Mouse (Mus musculus): ENCODE data around the gene Dgkg.

Gene Dgkg

GRCm38 (mm10) chr16:22589619-22590018 lies 67.4 kb downstream of the Dgkg start:
- DNase-seq: no peak

DNA sequence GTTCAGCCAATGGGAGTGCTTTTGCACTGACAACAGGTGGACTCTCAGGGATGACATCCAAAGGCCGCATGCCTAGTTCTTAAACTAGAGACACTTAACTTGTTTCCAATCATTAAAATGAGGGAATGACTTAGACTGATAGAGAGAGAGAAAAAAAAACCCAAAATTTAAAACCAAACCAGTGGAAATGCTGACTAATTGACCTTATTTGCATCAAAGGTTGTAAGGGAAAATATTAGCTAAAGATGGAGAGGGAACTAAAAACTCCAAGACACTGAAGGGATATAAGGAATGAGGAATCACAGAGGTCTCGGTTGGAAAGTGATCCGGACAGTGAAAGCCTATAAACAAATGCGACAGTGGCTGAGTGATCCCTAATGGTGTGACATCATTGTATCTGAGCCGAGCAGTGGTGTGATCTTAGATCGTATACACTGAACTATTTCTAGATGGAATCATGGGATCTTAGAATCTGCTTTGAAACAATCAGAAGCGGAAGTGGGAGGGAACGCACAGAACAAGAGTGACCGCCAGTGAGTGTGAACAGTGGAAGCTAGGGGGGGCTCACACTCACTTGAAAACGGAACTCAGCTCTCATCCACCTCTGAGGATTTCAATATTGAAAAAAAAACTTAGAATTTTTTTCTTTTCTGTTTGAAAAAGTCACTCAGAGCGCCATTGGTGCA lies 70.7 kb downstream of the Dgkg start:
- DNase-seq: no peak

GRCm38 (mm10) chr16:22585523-22585922 lies 71.5 kb downstream of the Dgkg start:
- DNase-seq: no peak

GRCm38 (mm10) chr16:22583401-22583800 lies 73.6 kb downstream of the Dgkg start:
- DNase-seq: no peak

DNA sequence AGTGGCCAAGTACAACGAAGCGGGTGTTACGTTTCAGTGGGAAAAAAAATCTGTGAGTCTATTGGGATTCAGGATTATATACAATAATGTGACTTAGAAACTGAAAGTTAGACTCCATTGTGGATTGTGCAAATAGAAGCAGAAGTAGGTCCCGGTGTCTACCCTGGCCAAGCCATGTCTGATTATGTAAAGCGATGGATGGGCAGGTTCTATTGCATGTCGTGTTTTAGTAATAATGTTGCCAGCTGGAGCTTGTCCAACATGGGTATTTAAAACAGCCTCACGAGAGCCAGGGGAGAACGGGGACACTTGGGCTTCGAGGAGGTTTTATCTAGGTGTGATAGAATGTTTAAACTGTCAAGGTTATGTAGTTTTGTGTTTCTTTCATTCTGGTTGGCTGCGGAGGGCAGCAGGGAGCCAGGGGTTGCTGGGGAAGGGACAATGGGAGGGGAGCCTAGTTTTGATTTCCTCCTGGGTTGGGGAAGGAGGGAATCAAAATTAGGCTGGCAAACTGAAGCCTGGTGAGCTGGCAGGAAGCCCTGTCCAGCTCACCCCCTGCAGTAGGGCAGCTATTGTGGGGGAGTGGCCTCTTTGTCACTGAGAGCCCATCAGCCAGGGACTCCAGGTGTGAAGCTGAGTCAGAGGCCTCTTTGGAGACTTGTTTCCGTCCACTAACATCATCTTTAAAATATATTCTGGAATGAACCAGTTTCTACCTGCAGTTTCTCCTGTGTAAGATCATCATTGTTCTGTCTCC lies 74.7 kb downstream of the Dgkg start:
- peak; percentile 39 to 60 for DNase-seq

GRCm38 (mm10) chr16:22580103-22580502 lies 76.9 kb downstream of the Dgkg start:
- no peak for DNase-seq

DNA sequence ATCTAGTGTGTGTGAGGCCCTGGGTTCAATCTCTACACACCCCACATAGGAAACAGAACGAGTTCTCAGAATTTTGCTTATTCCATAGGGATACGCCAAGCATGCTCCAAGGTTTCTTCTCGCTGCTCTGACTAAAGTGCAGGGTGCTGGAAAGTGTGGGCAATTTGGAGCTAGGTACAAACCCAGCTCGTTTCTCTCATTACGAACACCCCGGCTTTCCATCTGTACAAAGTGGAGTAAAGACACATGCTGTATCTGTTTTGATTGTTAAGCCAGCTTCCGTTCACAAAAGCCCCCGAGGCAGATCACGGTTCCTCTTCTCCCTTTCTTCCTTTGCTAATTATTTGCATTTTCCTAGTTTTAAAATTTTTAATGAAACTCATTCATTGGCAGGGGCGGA lies 78.1 kb downstream of the Dgkg start:
- DNase-seq: no peak

GRCm38 (mm10) chr16:22577656-22578055 lies 79.4 kb downstream of the Dgkg start:
- no peak for DNase-seq

GRCm38 (mm10) chr16:22574164-22574563 lies 82.9 kb downstream of the Dgkg start:
- DNase-seq: no peak

DNA sequence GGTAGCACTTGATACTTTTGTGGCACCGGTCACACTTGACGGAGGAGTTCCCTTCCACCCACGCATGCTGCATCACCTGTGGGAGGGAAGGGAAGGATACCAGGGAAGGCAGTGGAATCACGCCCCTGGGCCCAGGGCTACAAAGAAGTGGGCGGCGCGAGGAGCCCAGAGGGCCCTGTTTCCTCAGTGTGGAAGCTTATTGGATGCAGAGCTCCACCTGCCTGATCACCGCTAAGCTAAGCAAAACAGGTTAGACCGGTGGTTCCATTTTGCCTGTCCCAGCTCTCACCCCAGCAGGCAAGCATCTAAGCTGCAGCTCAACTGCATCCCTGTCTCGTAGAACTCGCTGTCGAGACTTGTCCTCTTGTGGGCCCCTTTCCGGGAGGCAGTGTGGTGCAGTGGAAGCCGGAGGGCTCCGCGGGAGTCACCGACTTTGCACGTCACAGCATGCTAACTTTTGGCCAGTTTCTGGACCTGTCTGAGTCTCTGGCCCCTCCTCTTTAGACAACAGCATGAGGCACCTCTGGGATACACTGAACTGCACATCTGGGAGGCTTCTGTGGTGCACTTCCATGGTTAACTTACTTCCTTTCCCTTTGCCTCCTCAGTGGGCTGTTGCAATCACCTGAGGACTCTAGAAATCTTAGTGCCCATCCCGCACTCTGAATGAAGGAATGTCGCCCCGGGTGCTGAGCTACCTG lies 84.2 kb downstream of the Dgkg start:
- no peak for DNase-seq

DNA sequence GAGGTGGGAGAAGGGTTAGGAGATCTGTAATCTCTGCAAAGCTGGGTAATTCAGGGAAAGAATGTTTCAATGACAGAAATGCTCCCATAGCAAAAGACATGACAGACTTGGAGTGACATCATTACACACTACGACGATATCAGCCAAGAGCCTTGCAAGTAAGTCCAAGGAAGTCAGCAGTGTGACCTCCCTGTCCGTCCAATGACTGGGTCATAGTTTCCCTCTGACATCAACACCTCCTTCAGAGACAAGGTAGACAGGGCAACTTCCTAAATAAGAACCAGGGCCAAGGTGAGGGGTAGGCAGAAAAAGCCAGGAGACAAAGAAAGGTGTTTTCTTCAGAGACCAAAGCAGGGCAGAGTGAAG lies 92.1 kb downstream of the Dgkg start:
- no peak for DNase-seq

- DNase-seq: peak; percentile 83 to 89
These were observed 92.6 kb downstream of the Dgkg start for GRCm38 (mm10) chr16:22564259-22564906.

GRCm38 (mm10) chr16:22563594-22563993 lies 93.4 kb downstream of the Dgkg start:
- no peak for DNase-seq

DNA sequence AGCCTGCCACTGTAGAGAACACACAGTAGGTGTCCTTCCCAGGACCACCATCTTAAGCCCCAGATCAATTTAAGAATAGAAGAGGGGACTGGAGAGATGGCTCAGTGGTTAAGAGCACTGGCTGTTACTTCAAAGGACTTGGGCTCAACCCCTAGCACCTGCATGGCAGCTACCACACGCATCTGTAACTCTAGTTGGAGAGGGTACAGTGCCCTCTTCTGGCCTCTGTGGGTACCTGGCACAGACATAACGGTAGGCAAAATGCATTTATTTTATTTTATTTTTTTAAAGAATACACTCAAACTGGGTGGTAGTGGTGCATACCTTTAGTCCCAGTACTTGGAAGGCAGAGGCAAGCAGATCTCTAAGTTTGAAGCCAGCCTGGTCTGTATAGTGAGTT lies 102.0 kb downstream of the Dgkg start:
- DNase-seq: peak in 1 of 2 experiments; percentile 50

DNA sequence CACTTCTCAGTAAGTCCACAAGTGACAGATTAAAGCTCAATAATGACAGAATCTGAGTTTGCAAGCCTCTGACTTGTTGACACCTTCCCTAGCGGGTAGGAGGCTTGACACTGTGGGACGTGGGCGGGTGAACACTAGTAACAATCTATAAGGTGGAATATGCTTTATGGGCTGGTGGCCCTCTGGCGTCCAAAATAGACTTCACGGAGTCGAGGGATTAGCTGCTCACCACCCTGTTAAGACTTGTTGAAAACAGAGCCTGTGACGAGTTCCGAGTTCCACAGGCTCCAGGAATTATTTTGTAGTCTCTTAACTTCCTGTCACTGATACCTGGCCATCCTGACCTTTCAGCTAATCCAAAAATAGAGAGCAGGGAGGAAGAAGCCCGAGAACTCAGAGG lies 104.7 kb downstream of the Dgkg start:
- DNase-seq: no peak

GRCm38 (mm10) chr16:22551231-22552000 lies 105.6 kb downstream of the Dgkg start:
- no peak for DNase-seq

DNA sequence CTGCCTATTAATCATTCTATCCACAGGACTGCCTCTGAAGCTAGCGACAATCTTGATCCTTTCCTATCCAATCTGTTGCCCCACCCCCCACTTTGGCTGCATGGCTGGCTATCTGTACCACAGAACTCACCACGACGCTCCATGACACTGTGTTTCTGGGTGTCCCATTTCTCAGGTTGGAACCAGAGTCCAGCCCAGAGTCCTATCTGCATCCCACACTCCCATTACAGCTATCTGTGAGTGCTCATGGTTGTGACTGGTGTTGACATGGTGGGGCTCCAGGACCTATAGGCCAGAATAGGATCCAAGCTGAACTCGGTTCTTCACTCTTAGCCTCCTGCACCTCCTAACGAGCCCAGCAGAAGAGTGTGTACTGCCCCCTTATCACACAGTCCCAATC lies 107.7 kb downstream of the Dgkg start:
- no peak for DNase-seq

DNA sequence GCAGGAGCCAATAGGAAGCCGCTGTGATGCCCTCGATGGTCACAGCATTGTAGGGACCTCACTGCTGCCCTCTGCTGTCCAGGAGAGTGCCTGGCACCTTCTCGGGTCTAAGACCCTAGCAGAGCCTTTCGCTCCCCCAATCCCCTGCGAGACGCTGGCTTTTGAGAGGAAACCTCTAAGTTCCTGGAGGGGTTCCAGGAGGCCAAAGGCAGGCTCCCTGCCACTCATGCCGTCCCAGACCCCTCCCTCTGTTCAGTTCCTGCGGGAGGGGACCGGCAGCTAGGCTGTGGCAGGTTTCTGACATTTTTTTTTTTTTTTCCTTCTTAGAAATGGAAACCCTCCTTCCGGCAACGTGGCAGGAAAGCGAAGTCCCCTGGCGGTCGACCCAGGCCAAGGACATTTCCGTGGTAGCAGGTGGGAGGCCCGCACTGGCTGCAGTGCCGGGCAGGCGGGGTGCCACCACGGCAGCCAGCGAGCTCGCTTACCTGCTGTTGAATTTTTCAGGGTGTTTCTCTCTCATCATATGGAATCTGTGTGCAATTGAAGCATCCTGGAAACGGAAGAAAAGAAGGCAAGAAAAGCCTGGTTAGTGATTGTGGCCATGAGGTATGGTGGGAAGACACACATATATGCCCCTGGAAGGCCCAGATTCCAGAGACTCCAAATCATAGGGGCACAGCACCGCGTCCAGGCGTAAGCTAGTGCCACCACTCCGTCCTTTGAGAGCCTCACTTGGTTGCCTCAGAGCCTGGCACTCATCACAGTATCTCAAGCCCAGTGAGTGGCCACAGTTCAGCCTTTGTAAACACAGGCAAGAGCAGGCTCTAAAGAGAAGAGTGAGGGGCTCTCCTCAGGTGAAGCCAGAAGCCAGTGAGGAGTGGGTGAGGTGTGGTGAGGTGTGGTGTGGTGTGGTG lies 108.6 kb downstream of the Dgkg start:
- peak; percentile 84 to 89 for DNase-seq

DNA sequence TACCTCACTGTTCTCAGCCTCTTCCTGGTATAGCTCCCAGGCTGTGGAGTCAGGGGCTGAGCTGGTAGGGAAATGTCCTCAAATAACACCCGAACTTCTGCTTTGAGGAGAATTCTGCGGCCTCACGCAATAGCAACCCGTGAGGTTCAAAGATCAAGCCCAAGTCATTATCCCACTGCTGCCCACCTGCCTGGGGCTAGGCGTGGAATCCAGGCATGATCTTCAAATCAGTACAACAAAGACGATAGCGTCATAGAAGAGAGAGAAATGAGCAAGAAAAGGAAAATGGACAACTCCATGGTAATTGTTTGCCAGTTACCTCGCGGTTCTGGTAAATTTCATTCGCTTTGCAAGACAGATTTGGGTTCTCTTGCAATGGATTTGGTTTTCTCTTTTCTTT lies 109.3 kb downstream of the Dgkg start:
- no peak for DNase-seq

GRCm38 (mm10) chr16:22545799-22546198 lies 111.2 kb downstream of the Dgkg start:
- no peak for DNase-seq

DNA sequence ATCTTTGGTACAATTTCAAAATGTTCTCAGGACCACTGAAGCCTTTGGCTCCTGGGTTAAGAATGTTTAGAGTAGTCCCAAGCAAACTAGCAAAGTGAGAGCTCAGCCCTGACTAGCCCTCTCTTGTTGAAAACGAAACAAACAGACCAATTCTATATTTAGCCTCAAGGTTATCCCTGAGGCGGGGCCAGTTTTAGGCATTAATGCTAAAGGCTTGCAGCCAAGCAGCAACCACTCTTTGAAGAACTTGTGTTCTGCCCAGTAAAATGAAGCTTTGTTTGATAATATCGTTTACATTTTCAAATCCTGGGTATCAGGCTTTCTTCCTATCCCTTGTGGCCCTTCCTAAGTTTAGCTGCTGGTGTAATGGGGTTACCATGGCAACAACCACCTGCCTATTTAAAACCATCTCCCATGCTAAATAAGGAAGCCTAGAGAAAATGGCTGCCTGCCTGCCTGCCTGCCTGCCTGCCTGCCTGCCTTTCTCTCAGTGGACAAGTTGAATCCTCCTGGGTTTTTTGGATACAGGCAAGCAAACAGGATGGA lies 111.9 kb downstream of the Dgkg start:
- peak; percentile 38 to 64 for DNase-seq

All from cerebellum, postnatal 25 days (tissue).